30 mouse cellular contexts compared by ENCODE assay signal in genomic region chr5:101896784-101897183, GRCm38 (mm10).
DNase-seq lines count a peak whose midpoint lies in the region; ATAC-seq and TF ChIP-seq lines count a peak whose summit lies in the region.
"Had no signal": no experiment of that assay in that cellular context is flagged by ENCODE, and none has a peak within 500 bp of the region (broad histone marks: within the 10 kb centered on the region; RNA-seq: fewer than 3 reads in every experiment).

No protein-coding gene starts in this region.

- H3K36me3 ChIP-seq in midbrain, postnatal 0 days (ENCODE audit: insufficient read depth, low read length): peaks cover 74% of the 10 kb centered on the region
- peaks cover 50% of the 10 kb centered on the region for H3K36me3 ChIP-seq in midbrain, embryonic 15.5 days (replicated peaks)

- H3K4me3 ChIP-seq in midbrain, postnatal 0 days (ENCODE audit: low read depth, low read length): no peak overlapping the region
- no peak overlapping the region for H3K4me3 ChIP-seq in midbrain, embryonic 15.5 days
- H3K4me3 ChIP-seq: embryonic facial prominence, embryonic 13.5 days; forebrain, embryonic 10.5 days; forebrain, embryonic 15.5 days; hindbrain, embryonic 10.5 days; hindbrain, embryonic 15.5 days; kidney, embryonic 15.5 days; layer of hippocampus, adult 2 months; limb, embryonic 13.5 days; neural tube, embryonic 12.5 days had no signal

- no peaks in the 10 kb centered on the region for H3K4me1 ChIP-seq in midbrain, postnatal 0 days (ENCODE audit: insufficient read depth, low read length)
- H3K4me1 ChIP-seq in midbrain, embryonic 15.5 days: no peaks in the 10 kb centered on the region
- H3K4me1 ChIP-seq: embryonic facial prominence, embryonic 13.5 days; forebrain, embryonic 10.5 days; forebrain, embryonic 15.5 days; hindbrain, embryonic 10.5 days; hindbrain, embryonic 15.5 days; kidney, embryonic 15.5 days; limb, embryonic 13.5 days; neural tube, embryonic 12.5 days had no signal

- ATAC-seq in midbrain, postnatal 0 days (ENCODE audit: low FRiP score): no peak
- no peak for ATAC-seq in midbrain, embryonic 15.5 days (replicated peaks)
- ATAC-seq: activated CD4-positive, CD25-positive, alpha-beta regulatory T cell, adult 4 months; forebrain, embryonic 15.5 days; inflammation-experienced regulatory T-cells, adult 6 months had no signal

- no peaks in the 10 kb centered on the region for H3K27me3 ChIP-seq in midbrain, postnatal 0 days (ENCODE audit: insufficient read depth, low read length)
- no peaks in the 10 kb centered on the region for H3K27me3 ChIP-seq in midbrain, embryonic 15.5 days (replicated peaks)
- H3K27me3 ChIP-seq: CH12.LX; embryonic facial prominence, embryonic 13.5 days; forebrain, embryonic 15.5 days; hindbrain, embryonic 15.5 days; kidney, embryonic 15.5 days; limb, embryonic 13.5 days; neural tube, embryonic 12.5 days had no signal

- no peaks in the 10 kb centered on the region for H3K9me3 ChIP-seq in midbrain, postnatal 0 days (ENCODE audit: low read length)
- no peaks in the 10 kb centered on the region for H3K9me3 ChIP-seq in midbrain, embryonic 15.5 days
- H3K9me3 ChIP-seq: embryonic facial prominence, embryonic 13.5 days; forebrain, embryonic 10.5 days; forebrain, embryonic 15.5 days; hindbrain, embryonic 10.5 days; hindbrain, embryonic 15.5 days; kidney, embryonic 15.5 days; limb, embryonic 13.5 days; neural tube, embryonic 12.5 days had no signal

- no peak overlapping the region for H3K27ac ChIP-seq in midbrain, postnatal 0 days (ENCODE audit: low read depth, low read length)
- no peak overlapping the region for H3K27ac ChIP-seq in midbrain, embryonic 15.5 days
- H3K27ac ChIP-seq: forebrain, embryonic 10.5 days; forebrain, embryonic 15.5 days; hindbrain, embryonic 10.5 days; hindbrain, embryonic 15.5 days; layer of hippocampus, adult 2 months; limb, embryonic 13.5 days; macrophage; neural tube, embryonic 12.5 days had no signal

- H3K9ac ChIP-seq in midbrain, postnatal 0 days (replicated peaks; ENCODE audit: low read length, poor library complexity, severe bottlenecking): no peak overlapping the region
- no peak overlapping the region for H3K9ac ChIP-seq in midbrain, embryonic 15.5 days
- H3K9ac ChIP-seq: embryonic facial prominence, embryonic 13.5 days; forebrain, embryonic 15.5 days; hindbrain, embryonic 15.5 days; kidney, embryonic 15.5 days; limb, embryonic 13.5 days; neural tube, embryonic 12.5 days had no signal

- 95% methylated on average over 11 of the region's 11 CpGs for WGBS in midbrain, postnatal 0 days
- WGBS in midbrain, embryonic 15.5 days: 96% methylated on average over 11 of the region's 11 CpGs

- H3K4me2 ChIP-seq in midbrain, postnatal 0 days (ENCODE audit: low read depth, low read length, poor library complexity, severe bottlenecking): no peak overlapping the region
- H3K4me2 ChIP-seq in midbrain, embryonic 15.5 days: no peak overlapping the region
- H3K4me2 ChIP-seq: embryonic facial prominence, embryonic 13.5 days; forebrain, embryonic 15.5 days; hindbrain, embryonic 15.5 days; kidney, embryonic 15.5 days; limb, embryonic 13.5 days; liver, embryonic 11.5 days; neural tube, embryonic 12.5 days had no signal

- peak; percentile 12 for DNase-seq in adrenal gland, postnatal 25 days
- no peak for DNase-seq in adrenal gland, postnatal 14 days
- DNase-seq in midbrain, postnatal 0 days (ENCODE audit: low spot score): peak; percentile 21
- peak; percentile 95 for DNase-seq in cerebellum, adult 9-11 months
- peak; percentile 11 for DNase-seq in telencephalon, adult 2 months (ENCODE audit: low read depth, low spot score)
- DNase-seq in thymus, postnatal 4 days: no peak
- DNase-seq in neural tube, embryonic 10.5 days (ENCODE audit: extremely low spot score, low spot score): no peak
- DNase-seq: adrenal gland, adult 2 months; gastrocnemius, postnatal 10 days; heart, postnatal 14 days; kidney, adult 11 months; kidney, postnatal 25 days; midbrain, embryonic 14.5 days; right cerebral cortex, adult 18-20 months; thymus, postnatal 14 days had no signal

- TF ChIP-seq CTCF in midbrain, postnatal 0 days (IDR thresholded peaks at IDR 0.05): no peak

Comparison
In these comparisons a context has a peak if more than half of its experiments do, and no peak if none do; other contexts are left out.
1. DNase-seq: peak in adrenal gland, postnatal 25 days (single experiment), midbrain, postnatal 0 days (single experiment), cerebellum, adult 9-11 months (single experiment) and telencephalon, adult 2 months (single experiment); none in adrenal gland, postnatal 14 days (single experiment), thymus, postnatal 4 days (single experiment) and neural tube, embryonic 10.5 days (single experiment).